Mouse (Mus musculus) kidney, embryonic 16.5 days (tissue): ENCODE results near the gene Grid1. TPM values are rescaled to one million over a fixed set of nuclear protein-coding genes. Genes with fewer than 3 reads are reported as not detected.

Experiments used
- ATAC-seq: fragments of 200-750 bp; cut with Nextera tagmentation; 2 replicates; pipeline ENCODE4 v1.8.0; 2017; ENCODE audit warnings: moderate TSS enrichment; ENCODE audit not compliant: low FRiP score, low TSS enrichment
- H3K27ac ChIP-seq: fragments of 300-500 bp; sonication (generic); 2 replicates; pipeline ENCODE4 v1.5.1; 2014; ENCODE audit warnings: low read length
- H3K27me3 ChIP-seq: fragments of 300-500 bp; sonication (generic); 2 replicates; pipeline ENCODE4 v1.6.1; 2014; ENCODE audit warnings: low read length, control low read depth, mixed read lengths; ENCODE audit not compliant: insufficient read depth
- H3K36me3 ChIP-seq: fragments of 300-500 bp; sonication (generic); 2 replicates; pipeline ENCODE4 v1.6.1; 2014; ENCODE audit warnings: low read length, control low read depth, mixed read lengths; ENCODE audit not compliant: insufficient read depth
- H3K4me1 ChIP-seq: fragments of 300-500 bp; sonication (generic); 2 replicates; pipeline ENCODE4 v1.6.1; 2014; ENCODE audit warnings: low read length, control low read depth, mixed read lengths; ENCODE audit not compliant: insufficient read depth
- H3K4me2 ChIP-seq: fragments of 300-500 bp; sonication (generic); replicated peaks from 2 replicates; pipeline ENCODE4 v1.6.1; 2014; ENCODE audit warnings: low read depth, low read length
- H3K4me3 ChIP-seq: fragments of 300-500 bp; sonication (generic); 2 replicates; pipeline ENCODE4 v1.5.1; 2014; ENCODE audit warnings: mild to moderate bottlenecking, low read length
- H3K9ac ChIP-seq: fragments of 300-500 bp; sonication (generic); replicated peaks from 2 replicates; pipeline ENCODE4 v1.6.1; 2014; ENCODE audit warnings: low read length
- H3K9me3 ChIP-seq: fragments of 300-500 bp; sonication (generic); 2 replicates; pipeline ENCODE4 v1.6.1; 2016; ENCODE audit warnings: low read length, control low read depth
- WGBS: fragments of 180-500 bp; shearing (Covaris S2); extraction: QIAGEN DNeasy Blood & Tissue Kit; methylation state at CpG from one replicate; pipeline ENCODE4 v1.1.7; 2014; 5-methylcytosine and 5-hydroxymethylcytosine counted together
- polyA plus RNA-seq: library from polyadenylated mRNA; unstranded; fragments of >200 nt; fragmentation: Nextera tagmentation; extraction: Ambion mirVana; gene quantifications from 2 replicates; pipeline ENCODE4 v1.2.1, GENCODE M21; 2015

Grid1 gene
- polyA plus RNA-seq, 1 experiment from 2014 or later: 0.89 TPM

- H3K4me3 ChIP-seq: no peak overlapping the region
- WGBS: 72% methylated on average over 6 of the region's 6 CpGs
- no peak overlapping the region for H3K9ac ChIP-seq
- no peak for ATAC-seq
- H3K4me1 ChIP-seq: no peaks in the 10 kb centered on the region
- no peak overlapping the region for H3K27ac ChIP-seq
- H3K27me3 ChIP-seq: no peaks in the 10 kb centered on the region
- no peak overlapping the region for H3K4me2 ChIP-seq
- H3K36me3 ChIP-seq: no peaks in the 10 kb centered on the region
- no peaks in the 10 kb centered on the region for H3K9me3 ChIP-seq
Observed at GRCm38 (mm10) chr14:35356480-35357085, 536.7 kb downstream of the Grid1 start.

- Histone ChIP-seq H3K9ac (no peak overlapping the region), H3K4me2 (no peak overlapping the region), H3K4me1 (no peaks in the 10 kb centered on the region), H3K4me3 (no peak overlapping the region), H3K9me3 (no peaks in the 10 kb centered on the region), H3K36me3 (no peaks in the 10 kb centered on the region), H3K27ac (no peak overlapping the region), H3K27me3 (no peaks in the 10 kb centered on the region)
- ATAC-seq: no peak
- WGBS: 44% methylated on average over 7 of the region's 7 CpGs
Observed at GRCm38 (mm10) chr14:35358136-35358821, 538.4 kb downstream of the Grid1 start.

DNA sequence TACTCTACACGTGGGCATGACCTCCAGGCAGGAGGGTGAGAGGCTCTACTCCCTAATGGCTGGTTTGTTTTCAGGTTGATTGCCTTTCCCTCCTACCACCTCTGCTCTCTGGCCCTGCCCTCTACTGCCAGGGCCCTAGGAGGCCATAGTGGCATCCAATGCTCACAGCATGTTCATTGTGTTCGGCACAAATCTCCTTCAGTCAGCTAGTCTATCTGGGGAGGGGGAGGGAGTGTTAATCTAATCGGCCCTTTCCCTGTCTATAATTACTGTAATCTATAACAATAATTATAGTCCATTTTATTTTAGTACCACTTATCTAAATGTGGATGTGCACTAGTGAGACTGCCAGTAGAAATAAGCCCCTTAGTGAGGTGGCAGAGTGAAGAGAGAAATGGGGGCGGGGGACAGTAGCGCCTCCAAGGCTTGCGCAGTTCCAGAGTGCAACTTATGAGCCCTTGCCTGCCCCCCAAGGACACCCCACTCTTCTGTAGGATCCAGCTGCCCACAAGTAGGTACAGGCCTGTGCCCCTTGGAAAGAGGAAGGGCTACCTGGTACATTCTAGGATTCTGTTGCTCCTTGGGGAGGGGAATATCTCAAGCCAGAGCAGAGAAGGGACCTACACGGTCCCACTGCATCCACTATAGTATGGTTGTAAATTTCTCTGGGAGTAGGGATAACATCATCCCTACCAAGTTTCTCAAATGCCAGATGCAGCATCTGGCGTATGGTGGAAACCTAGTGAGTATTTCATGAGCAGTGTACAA is 545.5 kb downstream of the Grid1 start:
- Histone ChIP-seq H3K27me3 (no peaks in the 10 kb centered on the region), H3K27ac (no peak overlapping the region), H3K4me2 (no peak overlapping the region), H3K36me3 (no peaks in the 10 kb centered on the region), H3K9me3 (no peaks in the 10 kb centered on the region), H3K9ac (no peak overlapping the region), H3K4me3 (no peak overlapping the region), H3K4me1 (no peaks in the 10 kb centered on the region)
- ATAC-seq: no peak
- WGBS: 78% methylated on average over 8 of the region's 8 CpGs

GRCm38 (mm10) chr14:35374374-35374773 is 554.5 kb downstream of the Grid1 start:
- no peaks in the 10 kb centered on the region; the same call in 1 of the 2 replicates for H3K9me3 ChIP-seq
- H3K36me3 ChIP-seq: no peaks in the 10 kb centered on the region
- 91% methylated on average over 3 of the region's 3 CpGs for WGBS
- H3K4me2 ChIP-seq: no peak overlapping the region
- no peaks in the 10 kb centered on the region for H3K27me3 ChIP-seq
- no peak overlapping the region for H3K27ac ChIP-seq
- no peaks in the 10 kb centered on the region for H3K4me1 ChIP-seq
- no peak overlapping the region for H3K4me3 ChIP-seq
- no peak for ATAC-seq
- H3K9ac ChIP-seq: no peak overlapping the region

DNA sequence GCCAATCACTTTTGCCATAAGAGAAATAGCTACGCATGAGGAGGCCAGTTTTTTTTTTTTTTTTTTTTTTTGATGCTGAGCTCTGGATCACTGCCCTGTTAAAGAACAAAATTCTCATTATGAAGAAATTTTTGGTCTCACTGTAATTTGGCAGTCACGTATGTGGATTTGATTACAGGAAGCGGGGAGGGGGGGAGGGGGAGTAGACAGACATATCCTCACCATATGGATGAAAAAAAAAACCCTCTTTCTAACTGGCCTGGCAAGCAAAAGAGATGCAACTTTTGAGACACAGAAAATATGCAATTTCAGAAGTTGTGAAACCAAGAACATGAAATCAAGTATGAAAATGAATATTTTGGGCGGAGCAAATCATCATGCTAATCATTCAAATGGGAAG is 573.7 kb downstream of the Grid1 start:
- no peak overlapping the region for H3K27ac ChIP-seq
- no peak overlapping the region for H3K4me2 ChIP-seq
- H3K36me3 ChIP-seq: no peaks in the 10 kb centered on the region
- H3K9ac ChIP-seq: no peak overlapping the region
- no peak overlapping the region for H3K4me3 ChIP-seq
- H3K4me1 ChIP-seq: no peaks in the 10 kb centered on the region
- no peaks in the 10 kb centered on the region for H3K27me3 ChIP-seq
- no peaks in the 10 kb centered on the region for H3K9me3 ChIP-seq
- ATAC-seq: no peak
- WGBS: 78% methylated on average over 4 of the region's 4 CpGs

GRCm38 (mm10) chr14:35404249-35404908 is 584.5 kb downstream of the Grid1 start:
- no peak overlapping the region for H3K27ac ChIP-seq
- no peak overlapping the region for H3K4me3 ChIP-seq
- no peak for ATAC-seq
- WGBS: 91% methylated on average over 3 of the region's 3 CpGs
- H3K9ac ChIP-seq: no peak overlapping the region
- no peaks in the 10 kb centered on the region for H3K4me1 ChIP-seq
- no peaks in the 10 kb centered on the region for H3K36me3 ChIP-seq
- H3K27me3 ChIP-seq: no peaks in the 10 kb centered on the region
- H3K9me3 ChIP-seq: no peaks in the 10 kb centered on the region
- H3K4me2 ChIP-seq: no peak overlapping the region

GRCm38 (mm10) chr14:35430259-35430658 is 610.4 kb downstream of the Grid1 start:
- Histone ChIP-seq H3K9me3 (0 out of 2 replicates have a peak, but pooled peaks cover 3% of the 10 kb centered on the region), H3K4me2 (no peak overlapping the region), H3K27me3 (no peaks in the 10 kb centered on the region), H3K4me3 (no peak overlapping the region), H3K36me3 (no peaks in the 10 kb centered on the region), H3K27ac (no peak overlapping the region), H3K4me1 (no peaks in the 10 kb centered on the region), H3K9ac (no peak overlapping the region)
- no peak for ATAC-seq
- 78% methylated on average over 2 of the region's 2 CpGs for WGBS

DNA sequence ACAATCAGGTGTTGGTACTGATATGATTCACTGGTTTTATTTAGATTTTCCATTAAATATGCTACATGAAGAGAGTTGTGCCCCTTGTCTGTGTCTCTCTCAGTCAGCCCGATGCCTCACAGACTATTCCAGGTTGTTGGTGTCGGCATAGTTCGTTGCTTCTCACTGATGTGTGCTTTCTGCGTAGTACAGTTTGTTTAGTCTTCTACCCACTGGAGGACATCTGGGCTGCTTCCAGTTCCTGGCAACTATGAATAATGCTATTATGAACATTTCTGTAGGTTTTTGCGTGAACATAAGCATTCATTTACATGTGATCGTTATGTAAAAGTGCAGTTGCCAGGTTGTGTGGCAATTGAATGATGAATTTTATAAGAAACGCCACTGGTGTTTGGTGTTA is 633.8 kb downstream of the Grid1 start:
- Histone ChIP-seq H3K4me2 (no peak overlapping the region), H3K36me3 (no peaks in the 10 kb centered on the region), H3K4me1 (no peaks in the 10 kb centered on the region), H3K9ac (no peak overlapping the region), H3K9me3 (no peaks in the 10 kb centered on the region), H3K4me3 (no peak overlapping the region), H3K27me3 (no peaks in the 10 kb centered on the region), H3K27ac (no peak overlapping the region)
- ATAC-seq: no peak
- WGBS: 88% methylated on average over 7 of the region's 7 CpGs

- H3K9me3 ChIP-seq: no peaks in the 10 kb centered on the region
- H3K4me3 ChIP-seq: no peak overlapping the region
- H3K4me2 ChIP-seq: no peak overlapping the region
- H3K27ac ChIP-seq: no peak overlapping the region
- H3K27me3 ChIP-seq: no peaks in the 10 kb centered on the region
- ATAC-seq: no peak
- WGBS: 73% methylated on average over 6 of the region's 6 CpGs
- no peaks in the 10 kb centered on the region for H3K36me3 ChIP-seq
- H3K9ac ChIP-seq: no peak overlapping the region
- no peaks in the 10 kb centered on the region for H3K4me1 ChIP-seq
Observed at GRCm38 (mm10) chr14:35468254-35468653, 648.3 kb downstream of the Grid1 start.
